Mouse (Mus musculus): ENCODE results near the gene Higd1b.

Gene Higd1b

DNA sequence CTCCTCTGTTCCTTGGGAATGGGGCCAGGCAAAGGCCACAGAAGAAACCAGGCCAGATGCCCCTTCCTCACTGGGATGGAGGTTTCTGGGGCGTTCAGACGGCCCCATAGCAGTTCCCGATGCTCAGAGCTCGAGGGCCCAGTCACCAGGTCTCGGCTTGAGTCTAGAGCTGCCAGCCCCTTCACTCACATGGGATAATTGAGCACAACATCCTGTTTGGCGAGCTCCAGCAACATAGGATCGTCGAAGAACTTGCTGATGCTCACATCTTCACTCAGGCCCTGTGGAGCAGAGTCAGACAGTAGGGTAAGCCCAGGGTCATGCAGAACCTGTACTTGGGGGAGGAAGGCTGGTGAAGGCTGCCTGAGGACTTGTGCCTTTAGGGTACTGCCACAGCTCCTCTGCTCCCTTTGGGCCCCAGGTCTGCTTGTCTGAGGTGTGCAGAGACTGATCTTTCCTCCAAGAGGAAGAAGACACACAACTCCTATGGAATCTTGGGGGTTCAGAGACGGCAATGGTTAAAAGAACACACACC is 3.0 kb downstream of the Higd1b start:
- no peak for DNase-seq

- DNase-seq: no peak
These were observed 10.3 kb downstream of the Higd1b start for GRCm38 (mm10) chr11:102845926-102846325.

DNA sequence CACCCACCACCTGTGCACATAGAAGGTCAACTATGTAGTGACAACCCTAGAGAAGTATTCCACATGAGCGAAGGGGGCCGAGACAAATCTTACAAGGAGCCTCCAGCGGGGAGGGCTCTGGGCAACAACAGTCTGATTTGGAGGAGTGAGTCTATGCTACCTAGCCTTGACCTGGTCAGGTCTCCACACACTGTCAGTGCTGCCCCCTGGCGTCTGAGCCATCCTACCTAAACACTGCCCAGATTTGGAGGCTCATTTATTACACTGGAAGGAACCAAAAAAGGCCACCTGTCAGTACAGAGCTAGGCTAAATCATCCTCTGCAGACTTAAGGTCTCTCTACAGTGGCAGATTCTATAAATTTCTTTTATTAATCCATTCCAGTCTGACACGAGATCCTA is 16.2 kb downstream of the Higd1b start:
- peak; percentile 57 for DNase-seq

DNA sequence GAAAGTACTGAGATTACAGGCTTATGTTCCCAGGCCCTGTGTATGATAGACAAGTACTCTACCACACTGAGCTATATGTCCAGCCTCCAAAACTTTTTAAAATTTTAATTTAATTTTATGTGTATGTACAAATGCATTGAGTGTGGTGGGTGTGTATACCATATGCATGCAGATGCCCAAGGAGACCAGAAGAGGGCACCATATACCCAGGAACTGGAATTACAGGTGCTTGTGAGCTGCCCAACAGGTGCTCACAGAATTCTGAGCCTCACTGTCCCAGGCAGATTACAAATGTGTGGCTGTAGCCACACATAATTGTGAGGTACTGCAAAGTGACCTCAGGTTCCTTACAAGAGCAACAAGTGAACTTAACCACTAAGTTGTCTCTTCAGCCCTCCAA is 18.1 kb downstream of the Higd1b start:
- DNase-seq: peak; percentile 30

- DNase-seq: no peak
These were observed 20.3 kb downstream of the Higd1b start for GRCm38 (mm10) chr11:102855941-102856340.

GRCm38 (mm10) chr11:102858951-102859350 is 23.3 kb downstream of the Higd1b start:
- no peak for DNase-seq

- no peak for DNase-seq
These were observed 24.3 kb downstream of the Higd1b start for GRCm38 (mm10) chr11:102859933-102860332.

GRCm38 (mm10) chr11:102864272-102864671 is 28.6 kb downstream of the Higd1b start:
- DNase-seq: peak; percentile 79

DNA sequence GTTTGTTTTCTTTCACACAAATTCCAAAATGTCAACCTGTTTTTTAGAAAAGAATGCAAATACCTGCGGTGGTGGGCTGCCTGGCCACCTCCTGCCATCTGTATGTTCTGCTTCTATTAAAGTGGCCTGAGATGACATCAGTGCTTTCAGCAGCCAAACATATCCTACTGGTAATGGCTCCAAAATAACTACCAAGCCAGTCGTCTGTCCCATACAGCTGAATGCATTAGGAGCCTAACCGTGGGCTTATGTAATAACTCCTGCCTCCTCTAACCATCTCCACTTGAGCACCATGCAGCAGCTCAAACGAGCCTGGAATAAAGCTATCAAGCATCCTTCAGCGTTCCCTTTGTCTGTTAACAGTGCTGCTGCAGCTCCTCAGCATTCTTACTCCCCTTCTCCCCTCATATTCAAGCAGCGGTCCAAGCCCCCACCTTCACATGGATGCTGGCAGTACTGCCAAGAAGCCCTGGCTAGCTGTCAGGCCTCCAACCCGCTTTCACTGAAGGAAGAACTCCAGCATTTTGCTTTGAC is 39.2 kb downstream of the Higd1b start:
- DNase-seq: no peak

GRCm38 (mm10) chr11:102879558-102879957 is 43.9 kb downstream of the Higd1b start:
- DNase-seq: no peak

DNA sequence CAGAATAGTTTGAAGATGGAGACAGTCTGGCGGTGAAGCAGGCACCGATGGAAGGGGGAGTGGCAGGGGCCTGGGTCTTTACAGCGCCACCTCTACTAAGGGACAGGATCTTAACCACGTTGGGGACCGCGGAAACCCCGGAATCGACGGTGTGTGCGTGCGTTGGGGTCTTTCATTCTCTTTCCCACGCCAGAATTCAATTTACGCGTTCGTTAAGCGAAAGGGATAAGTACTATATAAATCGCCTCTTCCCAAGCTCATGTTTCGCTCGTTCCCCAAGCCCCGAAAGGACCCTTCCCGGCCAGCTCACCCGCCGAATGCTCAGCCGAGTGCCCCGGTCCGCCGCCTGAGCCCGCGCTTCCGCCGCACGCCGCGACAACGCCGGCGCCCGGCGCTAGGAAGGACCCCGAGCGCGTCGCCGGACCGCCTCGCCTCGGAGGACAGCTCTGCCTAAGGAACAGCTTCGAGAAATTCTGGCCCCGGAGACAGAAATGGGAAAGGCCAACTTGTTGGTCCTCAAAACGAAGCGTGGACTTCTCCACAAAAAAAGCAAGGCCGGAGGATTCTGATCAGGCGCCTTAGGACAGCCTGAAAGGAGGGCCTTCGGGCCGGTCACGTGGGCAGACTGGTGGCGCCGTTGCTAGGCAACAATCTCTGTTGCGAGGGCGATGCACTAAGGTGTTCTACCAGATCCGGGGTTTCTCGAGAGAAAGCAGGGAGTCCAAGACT is 45.1 kb downstream of the Higd1b start, which contains the start of the genes Eftud2 and Ccdc103:
Gene Eftud2, minus strand, starts transcription at position 401 of the 729 bp plus-strand sequence.
Gene Ccdc103, plus strand, starts transcription at position 620 of the 729 bp plus-strand sequence.
- DNase-seq: peak; percentile 95

GRCm38 (mm10) chr11:102881314-102882198 is 45.9 kb downstream of the Higd1b start:
- DNase-seq: no peak

DNA sequence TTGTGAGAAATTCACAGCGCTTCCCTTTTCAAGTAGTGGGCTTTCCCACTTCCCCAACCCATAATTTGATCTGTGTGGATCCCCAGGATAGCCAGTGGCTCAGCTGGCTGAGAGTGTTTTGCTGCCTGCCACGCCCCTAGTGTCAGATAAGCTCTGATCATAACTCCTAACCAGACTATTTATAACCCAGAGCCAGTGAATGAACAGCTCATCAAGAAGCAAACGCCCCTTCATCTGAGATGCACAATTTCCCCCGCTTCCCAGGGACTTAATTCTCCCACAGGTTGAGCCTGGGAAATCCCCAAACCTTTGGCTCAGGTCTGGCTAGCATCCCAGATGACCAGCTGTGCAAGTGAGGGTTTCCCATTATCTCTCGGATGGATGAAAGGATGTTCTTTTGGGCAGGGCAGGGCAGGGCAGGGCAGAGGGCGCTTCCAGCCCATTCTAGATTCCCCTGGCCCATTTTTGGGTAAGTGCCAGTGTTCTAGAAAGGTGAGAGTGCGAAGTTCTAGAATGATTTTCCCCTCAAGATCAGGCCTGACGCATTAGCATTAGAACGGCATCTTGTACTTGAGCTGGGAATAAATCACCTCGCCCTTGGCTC is 49.1 kb downstream of the Higd1b start, which contains the start of gene Fam187a:
Gene Fam187a, plus strand, starts transcription at position 554 of the 604 bp plus-strand sequence.
- DNase-seq: no peak

DNA sequence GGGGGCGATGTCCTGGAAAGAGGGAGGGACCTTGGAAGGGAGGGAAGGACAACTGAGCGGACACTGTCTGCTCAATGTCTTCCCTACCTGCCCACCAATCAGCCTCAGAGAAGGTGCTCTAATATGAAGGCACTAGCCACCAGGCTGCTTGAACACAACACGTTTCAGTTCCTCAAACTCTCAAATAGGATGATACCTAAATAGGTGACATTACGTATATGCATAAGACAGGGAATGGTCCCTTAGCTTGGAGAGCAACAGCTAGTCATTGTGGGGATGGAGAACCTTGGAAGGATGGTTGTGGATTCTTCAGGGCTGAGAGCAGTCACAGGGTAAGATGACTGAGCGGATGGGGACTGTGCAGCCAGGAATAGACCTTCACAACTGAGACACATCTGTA is 51.8 kb downstream of the Higd1b start:
- no peak for DNase-seq

All from retina, postnatal 1 day (tissue).